Mouse (Mus musculus) B cell, adult 62 days (primary cell): ENCODE results near the gene Cd72. TPM values are rescaled to one million over a fixed set of nuclear protein-coding genes. Genes with fewer than 3 reads are reported as not detected.

ENCODE experiments used
- total RNA-seq: library from RNA; stranded (reverse); gene quantifications from 4 replicates; pipeline ENCODE4 v1.2.4, GENCODE M21; 2023

The Cd72 gene
- total RNA-seq: 440 to 532 TPM (median 462 TPM) in 4 replicates

GRCm38 (mm10) chr4:43454041-43454836, at the start of gene Cd72:
TSS of gene Cd72 (minus strand) at chr4:43454628.

GRCm38 (mm10) chr4:43499407-43500333, 45.2 kb upstream of the Cd72 start, which contains the start of gene Arhgef39:
TSS of gene Arhgef39 (minus strand) at chr4:43499695.

GRCm38 (mm10) chr4:43492821-43493185, 38.4 kb upstream of the Cd72 start, which contains the start of gene Ccdc107:
TSS of gene Ccdc107 (plus strand) at chr4:43492900.

GRCm38 (mm10) chr4:43483535-43484091, 29.2 kb upstream of the Cd72 start, which contains the start of gene Sit1:
TSS of gene Sit1 (minus strand) at chr4:43483734.

GRCm38 (mm10) chr4:43441639-43442038, 12.8 kb downstream of the Cd72 start, which contains the start of gene Tesk1:
TSS of gene Tesk1 (plus strand) at chr4:43441939.

GRCm38 (mm10) chr4:43428946-43429345, 25.5 kb downstream of the Cd72 start, which contains the start of gene Fam166b:
TSS of gene Fam166b (minus strand) at chr4:43429134.

Other genes starting within 250 kb of the Cd72 start
- not detected in 4 replicates for gene Atp8b5, start 187.5 kb downstream of the Cd72 start, total RNA-seq
- gene Rusc2, start 72.6 kb downstream of the Cd72 start, total RNA-seq: 0.17 TPM in 1 of 4 replicates, not detected in the others
- gene Fam166b, start 25.5 kb downstream of the Cd72 start, total RNA-seq: not detected in 4 replicates
- 55.0 to 57.8 TPM (median 57.0 TPM) in 4 replicates for gene Tesk1, start 12.7 kb downstream of the Cd72 start, total RNA-seq
- gene Sit1, start 29.1 kb upstream of the Cd72 start, total RNA-seq: 12.9 to 13.7 TPM (median 13.3 TPM) in 4 replicates
- 27.3 to 29.7 TPM (median 29.2 TPM) in 4 replicates for gene Ccdc107, start 38.3 kb upstream of the Cd72 start, total RNA-seq
- gene Arhgef39, start 45.1 kb upstream of the Cd72 start, total RNA-seq: 1.1 to 2.6 TPM (median 2.4 TPM) in 4 replicates
- gene Car9, start 52.3 kb upstream of the Cd72 start, total RNA-seq: 0.49 to 1.2 TPM in 2 of 4 replicates, not detected in the others
- gene Tpm2, start 69.1 kb upstream of the Cd72 start, total RNA-seq: 0.46 to 1.6 TPM (median 0.74 TPM) in 4 replicates
- 71.8 to 80.6 TPM (median 76.8 TPM) in 4 replicates for gene Creb3, start 107.7 kb upstream of the Cd72 start, total RNA-seq
- gene Tln1, start 108.1 kb upstream of the Cd72 start, total RNA-seq: 269 to 292 TPM (median 275 TPM) in 4 replicates
- gene Rgp1, start 124.1 kb upstream of the Cd72 start, total RNA-seq: 39.9 to 55.5 TPM (median 43.6 TPM) in 4 replicates
- 41.8 to 54.9 TPM (median 45.2 TPM) in 4 replicates for gene Gba2, start 124.2 kb upstream of the Cd72 start, total RNA-seq
- gene Msmp, start 129.9 kb upstream of the Cd72 start, total RNA-seq: not detected in 4 replicates
- gene Npr2, start 177.3 kb upstream of the Cd72 start, total RNA-seq: 0.16 to 0.40 TPM (median 0.39 TPM) in 3 of 4 replicates, not detected in the other
- gene Spag8, start 199.0 kb upstream of the Cd72 start, total RNA-seq: 1.4 TPM in 1 of 4 replicates, not detected in the others
- gene Hint2, start 201.8 kb upstream of the Cd72 start, total RNA-seq: 16.0 to 24.2 TPM (median 20.8 TPM) in 4 replicates
- 2.4 to 6.0 TPM (median 4.9 TPM) in 4 replicates for gene Tmem8b, start 214.3 kb upstream of the Cd72 start, total RNA-seq
- not detected in 4 replicates for gene Fam221b, start 214.5 kb upstream of the Cd72 start, total RNA-seq
- not detected in 4 replicates for gene Olfr70, start 246.2 kb upstream of the Cd72 start, total RNA-seq